Mouse (Mus musculus) hindbrain, embryonic 12.5 days (tissue): ENCODE measurements around the gene Epor. TPM values are rescaled to one million over a fixed set of nuclear protein-coding genes. Genes with fewer than 3 reads are reported as not detected.
A peak's percentile ranks its signal among the peaks of the same experiment; 100 is the strongest.

ENCODE experiments used
- ATAC-seq: fragments of 200-750 bp; cut with Nextera tagmentation; 2 replicates; pipeline ENCODE4 v1.8.0; 2017; ENCODE audit warnings: moderate TSS enrichment; ENCODE audit not compliant: low FRiP score
- H3K27ac ChIP-seq: fragments of 300-500 bp; sonication (generic); 2 replicates; pipeline ENCODE4 v1.5.1; 2016; ENCODE audit warnings: mild to moderate bottlenecking
- H3K27me3 ChIP-seq: fragments of 300-500 bp; sonication (generic); 2 replicates; pipeline ENCODE4 v1.6.1; 2016; ENCODE audit warnings: mild to moderate bottlenecking
- H3K36me3 ChIP-seq: fragments of 300-500 bp; sonication (generic); 2 replicates; pipeline ENCODE4 v1.6.1; 2016; ENCODE audit warnings: mild to moderate bottlenecking
- H3K4me1 ChIP-seq: fragments of 300-500 bp; sonication (generic); 2 replicates; pipeline ENCODE4 v1.6.1; 2016
- H3K4me2 ChIP-seq: fragments of 300-500 bp; sonication (generic); replicated peaks from 2 replicates; pipeline ENCODE4 v1.6.1; 2016; ENCODE audit warnings: mild to moderate bottlenecking
- H3K4me3 ChIP-seq: fragments of 300-500 bp; sonication (generic); 2 replicates; pipeline ENCODE4 v1.5.1; 2016; ENCODE audit warnings: mild to moderate bottlenecking
- H3K9ac ChIP-seq: fragments of 300-500 bp; sonication (generic); 2 replicates; pipeline ENCODE4 v1.6.1; 2016; ENCODE audit warnings: mild to moderate bottlenecking, moderate library complexity
- H3K9me3 ChIP-seq: fragments of 300-500 bp; sonication (generic); replicated peaks from 2 replicates; pipeline ENCODE4 v1.6.1; 2016; ENCODE audit warnings: mild to moderate bottlenecking
- WGBS: fragments of 180-500 bp; shearing (Covaris S2); methylation state at CpG from one replicate; pipeline ENCODE4 v1.1.7; 2016; 5-methylcytosine and 5-hydroxymethylcytosine counted together
- polyA plus RNA-seq: library from polyadenylated mRNA; unstranded; fragments of >200 nt; fragmentation: Nextera tagmentation; extraction: Ambion mirVana; gene quantifications from 2 replicates; pipeline ENCODE4 v1.2.1, GENCODE M21; 2016

The Epor gene
- polyA plus RNA-seq = 4.3 TPM in 2 replicates

DNA sequence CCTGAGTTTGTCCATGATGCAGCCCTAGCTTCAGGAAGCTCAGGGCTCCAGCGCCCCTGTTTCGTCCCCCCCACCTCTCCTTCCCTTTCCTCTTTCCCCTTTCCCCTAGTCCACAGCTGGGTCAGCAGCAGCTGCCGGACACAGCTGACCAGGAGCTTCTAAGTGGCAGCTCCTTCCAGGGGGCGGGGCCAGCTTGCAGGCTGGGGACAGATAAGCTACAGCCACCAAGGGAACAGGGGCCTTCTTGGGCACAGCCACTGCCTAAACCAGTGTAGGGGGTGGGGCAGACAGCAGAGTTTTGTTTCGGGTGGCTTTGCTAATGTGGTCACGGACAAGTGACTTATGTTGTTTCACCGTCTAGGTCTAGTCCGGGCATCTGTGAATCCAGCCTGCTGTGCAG lies at the start of gene Epor:
Gene Epor (minus strand): TSS at position 90 of the 400 bp plus-strand sequence.
- H3K4me3 ChIP-seq = peak within 1 kb of the TSS; percentile 37
- WGBS = 26% methylated on average over 8 of the region's 8 CpGs
- H3K36me3 ChIP-seq = no peaks in the 10 kb centered on the region
- peaks cover 24% of the 10 kb centered on the region for H3K4me1 ChIP-seq
- H3K9me3 ChIP-seq = no peaks in the 10 kb centered on the region
- ATAC-seq = 0 out of 2 replicates have a peak, but pooled peaks have one; percentile 18
- H3K9ac ChIP-seq = peak within 1 kb of the TSS; percentile 39
- H3K27ac ChIP-seq = no peak within 1 kb of the TSS
- H3K27me3 ChIP-seq = peaks cover 57% of the 10 kb centered on the region
- peak within 1 kb of the TSS; percentile 59 for H3K4me2 ChIP-seq

GRCm38 (mm10) chr9:22012731-22013130 lies 49.4 kb upstream of the Epor start:
- H3K36me3 ChIP-seq = peaks cover 68% of the 10 kb centered on the region
- H3K27ac ChIP-seq = peak overlapping the region; percentile 30; the same call in 1 of the 2 replicates
- no peaks in the 10 kb centered on the region for H3K27me3 ChIP-seq
- peak; percentile 42 for ATAC-seq
- H3K4me1 ChIP-seq = peaks cover 10% of the 10 kb centered on the region; the same call in 1 of the 2 replicates
- no peak overlapping the region for H3K4me3 ChIP-seq
- H3K9me3 ChIP-seq = no peaks in the 10 kb centered on the region
- WGBS = 95% methylated on average over 13 of the region's 13 CpGs
- no peak overlapping the region for H3K9ac ChIP-seq
- H3K4me2 ChIP-seq = no peak overlapping the region

- Histone ChIP-seq H3K4me2 (no peak overlapping the region), H3K9ac (no peak overlapping the region), H3K4me3 (no peak overlapping the region), H3K4me1 (peaks cover 10% of the 10 kb centered on the region; the same call in 1 of the 2 replicates), H3K27me3 (no peaks in the 10 kb centered on the region), H3K27ac (peak overlapping the region; percentile 30; the same call in 1 of the 2 replicates), H3K36me3 (peaks cover 85% of the 10 kb centered on the region), H3K9me3 (no peaks in the 10 kb centered on the region)
- no peak for ATAC-seq
- WGBS = 84% methylated on average over 5 of the region's 5 CpGs
Observed at GRCm38 (mm10) chr9:22011055-22011454, 47.7 kb upstream of the Epor start.

DNA sequence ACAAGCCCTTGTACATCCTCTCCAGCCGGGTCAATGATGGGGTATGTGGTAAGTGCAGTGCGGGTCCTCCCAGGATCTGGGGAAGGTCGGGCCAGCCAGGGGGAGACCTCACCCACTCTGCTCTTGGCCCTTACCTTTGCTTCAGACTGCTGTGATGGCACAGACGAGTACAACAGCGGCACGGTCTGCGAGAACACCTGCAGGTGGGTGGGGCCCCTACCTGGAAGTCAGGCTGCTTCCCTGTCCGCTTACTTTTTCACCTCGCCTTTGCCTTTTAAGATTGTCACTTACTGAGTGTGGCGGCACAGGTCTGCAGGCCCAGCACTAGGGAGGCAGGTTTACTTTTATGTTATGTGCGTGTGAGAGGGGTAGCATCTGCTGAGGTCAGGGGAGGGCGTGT lies 41.2 kb upstream of the Epor start:
- H3K27ac ChIP-seq = no peak overlapping the region
- no peak overlapping the region for H3K4me3 ChIP-seq
- 95% methylated on average over 12 of the region's 12 CpGs for WGBS
- H3K9me3 ChIP-seq = no peaks in the 10 kb centered on the region
- peaks cover 53% of the 10 kb centered on the region for H3K36me3 ChIP-seq
- no peaks in the 10 kb centered on the region for H3K27me3 ChIP-seq
- ATAC-seq = no peak
- H3K4me1 ChIP-seq = peaks cover 31% of the 10 kb centered on the region
- peak overlapping the region; percentile 72; the same call in 1 of the 2 replicates for H3K4me2 ChIP-seq
- H3K9ac ChIP-seq = no peak overlapping the region

GRCm38 (mm10) chr9:22003163-22003554 lies 39.9 kb upstream of the Epor start:
- H3K27me3 ChIP-seq = no peaks in the 10 kb centered on the region
- no peak; the same call in none of the 2 replicates for ATAC-seq
- peaks cover 40% of the 10 kb centered on the region for H3K36me3 ChIP-seq
- H3K27ac ChIP-seq = peak overlapping the region; percentile 76
- H3K4me2 ChIP-seq = peak overlapping the region; percentile 72
- H3K9me3 ChIP-seq = no peaks in the 10 kb centered on the region
- H3K9ac ChIP-seq = peak overlapping the region; percentile 71
- WGBS = under 1% methylated on average over 18 of the region's 18 CpGs
- peak overlapping the region; percentile 65 for H3K4me3 ChIP-seq
- H3K4me1 ChIP-seq = peaks cover 31% of the 10 kb centered on the region

DNA sequence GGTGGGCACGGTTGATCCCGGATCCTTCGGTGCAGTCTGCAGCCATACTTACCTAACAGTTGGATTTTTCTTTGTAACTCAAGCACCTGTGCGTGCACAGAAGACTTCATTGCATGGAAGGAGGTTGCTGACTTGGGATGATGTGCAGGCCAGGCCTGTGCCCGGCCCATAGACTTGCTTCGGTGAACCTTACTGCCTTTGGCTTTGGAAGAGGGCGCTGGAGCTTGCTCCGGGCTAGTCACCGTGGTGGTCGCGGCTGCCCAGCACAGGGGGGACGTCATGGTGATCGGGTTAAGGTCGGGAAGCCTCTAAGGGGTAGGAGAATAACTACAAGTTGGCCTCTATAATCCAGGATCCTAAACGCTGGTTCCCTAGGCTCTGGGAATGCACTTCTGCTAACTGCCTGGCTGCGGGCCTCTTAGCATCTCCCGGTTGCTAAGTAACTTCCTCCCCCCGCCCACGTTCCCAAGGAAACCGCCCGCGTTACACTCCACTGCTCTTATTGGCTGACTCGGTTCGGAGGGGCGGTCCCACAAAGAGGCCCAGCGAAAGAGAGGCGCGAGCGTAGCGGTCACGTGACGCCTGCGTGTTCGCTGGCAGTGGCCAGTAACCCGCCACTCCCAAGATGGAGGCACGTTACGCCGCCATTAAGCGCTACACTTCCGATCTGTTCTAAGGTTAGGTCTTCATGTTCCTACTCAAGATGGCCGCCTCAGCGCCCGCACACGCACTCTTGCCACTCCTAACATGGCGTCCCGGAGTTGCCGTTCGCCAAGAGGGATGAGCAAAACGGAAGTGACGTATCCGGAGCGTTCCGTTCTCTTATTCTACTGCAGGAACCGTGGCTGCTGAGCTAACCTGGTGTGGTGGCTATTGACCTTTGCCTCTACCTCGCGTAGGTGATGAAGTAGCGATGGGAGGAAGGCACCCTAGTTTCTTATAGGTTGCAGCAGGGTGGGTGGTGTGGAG lies 39.2 kb upstream of the Epor start, which contains the start of the genes Ccdc151 and Prkcsh:
Gene Ccdc151 (minus strand): TSS at position 441 of the 969 bp plus-strand sequence.
Gene Prkcsh (plus strand): TSS at position 613 of the 969 bp plus-strand sequence.
- Histone ChIP-seq H3K9me3 (no peaks in the 10 kb centered on the region), H3K4me3 (peak within 1 kb of the TSS; percentile 65), H3K36me3 (peaks cover 34% of the 10 kb centered on the region), H3K27ac (peak within 1 kb of the TSS; percentile 76), H3K27me3 (no peaks in the 10 kb centered on the region), H3K4me2 (peak within 1 kb of the TSS; percentile 72), H3K9ac (peak within 1 kb of the TSS; percentile 71), H3K4me1 (peaks cover 31% of the 10 kb centered on the region)
- WGBS = 5% methylated on average over 57 of the region's 57 CpGs
- ATAC-seq = peak; percentile 99

GRCm38 (mm10) chr9:22001633-22002032 lies 38.3 kb upstream of the Epor start:
- Histone ChIP-seq H3K4me3 (no peak overlapping the region), H3K27me3 (no peaks in the 10 kb centered on the region), H3K4me2 (peak overlapping the region; percentile 59), H3K9me3 (no peaks in the 10 kb centered on the region), H3K9ac (no peak overlapping the region; the same call in 1 of the 2 replicates), H3K27ac (peak overlapping the region; percentile 67; the same call in 1 of the 2 replicates), H3K36me3 (peaks cover 26% of the 10 kb centered on the region), H3K4me1 (peaks cover 31% of the 10 kb centered on the region)
- whole genome bisulfite sequencing = 88% methylated on average over 4 of the region's 4 CpGs
- ATAC-seq = no peak

GRCm38 (mm10) chr9:22000296-22000695 lies 37.0 kb upstream of the Epor start:
- no peaks in the 10 kb centered on the region for H3K9me3 ChIP-seq
- 91% methylated on average over 6 of the region's 6 CpGs for WGBS

DNA sequence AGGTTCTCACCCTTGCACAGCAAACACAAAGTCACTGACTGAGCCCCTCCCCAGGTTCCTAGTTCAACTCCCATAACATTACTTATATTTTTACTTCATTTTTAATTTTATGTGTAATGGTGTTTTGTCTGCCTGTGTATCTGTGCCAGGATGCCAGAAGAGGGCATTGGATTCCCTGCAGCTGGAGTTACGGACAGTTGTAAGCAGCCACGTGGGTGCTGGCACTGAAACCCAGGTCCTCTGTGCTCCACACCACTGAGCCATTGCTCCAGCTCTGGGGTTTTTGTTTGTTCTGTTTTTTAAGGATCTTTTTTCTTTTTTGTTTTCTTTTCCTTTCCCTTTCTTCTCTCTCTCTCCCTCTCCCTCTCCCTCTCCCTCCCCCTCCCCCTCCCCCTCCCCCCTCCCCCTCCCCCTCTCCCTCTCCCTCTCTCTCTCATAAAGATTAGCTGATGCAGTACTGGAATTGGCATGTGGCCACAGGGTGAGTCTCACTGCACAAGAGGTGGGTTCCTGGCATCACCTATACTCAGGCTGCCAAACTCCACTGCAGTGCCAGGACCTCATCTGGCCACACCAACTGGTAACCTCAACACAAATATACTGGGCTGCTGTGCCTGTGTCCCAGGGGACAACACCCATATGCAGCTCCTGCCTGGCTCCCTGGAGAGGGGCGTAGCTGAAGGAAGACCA lies 33.0 kb upstream of the Epor start:
- H3K36me3 ChIP-seq = no peaks in the 10 kb centered on the region
- ATAC-seq = no peak

More at GRCm38 (mm10) chr9:22000296-22000695, 37.0 kb upstream of the Epor start:
- Histone ChIP-seq H3K27ac (no peak overlapping the region), H3K4me3 (no peak overlapping the region), H3K4me2 (no peak overlapping the region), H3K4me1 (peaks cover 26% of the 10 kb centered on the region), H3K36me3 (peaks cover 12% of the 10 kb centered on the region), H3K27me3 (no peaks in the 10 kb centered on the region), H3K9ac (no peak overlapping the region)
- no peak for ATAC-seq

DNA sequence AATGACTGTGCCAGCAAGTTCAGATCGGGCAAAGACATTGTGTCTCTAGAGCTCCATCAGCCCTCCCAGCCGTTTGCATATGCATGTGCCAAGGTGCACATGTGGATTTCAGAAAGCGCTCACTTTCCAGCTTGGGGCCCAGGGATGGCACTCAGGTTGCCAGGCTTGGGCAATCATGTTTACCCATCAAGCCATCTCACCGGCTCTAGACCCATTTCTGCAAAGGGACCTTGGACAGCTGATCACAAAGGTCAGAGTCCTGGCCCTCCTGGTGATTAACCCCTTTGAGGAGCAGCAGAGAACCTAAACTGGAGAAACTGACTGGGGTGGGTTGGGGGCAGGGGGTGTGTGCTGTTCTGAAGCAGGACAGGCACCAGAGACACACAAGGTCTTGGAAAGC lies 28.9 kb upstream of the Epor start:
- Histone ChIP-seq H3K36me3 (no peaks in the 10 kb centered on the region), H3K27me3 (peaks cover 62% of the 10 kb centered on the region), H3K9ac (no peak overlapping the region), H3K4me1 (peaks cover 26% of the 10 kb centered on the region), H3K9me3 (no peaks in the 10 kb centered on the region), H3K27ac (no peak overlapping the region), H3K4me3 (no peak overlapping the region), H3K4me2 (no peak overlapping the region)
- WGBS = 77% methylated on average over 4 of the region's 4 CpGs
- no peak for ATAC-seq

More for the DNA sequence above, 33.0 kb upstream of the Epor start:
- H3K4me2 ChIP-seq = no peak overlapping the region
- 88% methylated on average over 3 of the region's 3 CpGs for WGBS
- H3K27ac ChIP-seq = no peak overlapping the region
- no peak overlapping the region for H3K9ac ChIP-seq
- H3K4me1 ChIP-seq = no peaks in the 10 kb centered on the region
- no peak overlapping the region for H3K4me3 ChIP-seq
- H3K9me3 ChIP-seq = no peaks in the 10 kb centered on the region
- peaks cover 21% of the 10 kb centered on the region for H3K27me3 ChIP-seq

GRCm38 (mm10) chr9:21989230-21990110 lies 26.2 kb upstream of the Epor start, which contains the start of gene Rgl3:
TSS of gene Rgl3 (minus strand) at chr9:21989446.
- no peak for ATAC-seq
- Histone ChIP-seq H3K27me3 (peaks cover 87% of the 10 kb centered on the region), H3K27ac (no peak within 1 kb of the TSS), H3K4me1 (peaks cover 26% of the 10 kb centered on the region), H3K4me2 (peak within 1 kb of the TSS; percentile 60), H3K9me3 (no peaks in the 10 kb centered on the region), H3K36me3 (no peaks in the 10 kb centered on the region), H3K9ac (peak within 1 kb of the TSS; percentile 50; the same call in 1 of the 2 replicates), H3K4me3 (peak within 1 kb of the TSS; percentile 37)
- under 1% methylated on average over 42 of the region's 42 CpGs for WGBS
